Mouse (Mus musculus) myocyte (in vitro differentiated cells): Measurements from ENCODE around the gene Clec2g.

Experiments used
- CEBPB ChIP-seq: IDR thresholded peaks from 2 replicates; pipeline ENCODE4 v1.6.1; 2011; ENCODE audit warnings: mild to moderate bottlenecking, moderate library complexity; ENCODE audit not compliant: poor library complexity, insufficient read depth, severe bottlenecking
- E2F4 ChIP-seq: IDR thresholded peaks from one replicate; pipeline ENCODE4 v1.6.1; 2011; ENCODE audit warnings: mild to moderate bottlenecking, control low read depth, moderate library complexity; ENCODE audit not compliant: insufficient read depth
- MAX ChIP-seq: IDR thresholded peaks from one replicate; pipeline ENCODE4 v1.6.1; 2011; ENCODE audit warnings: low read depth, mild to moderate bottlenecking, control low read depth
- MYOD1 ChIP-seq, 3 experiments: IDR thresholded peaks; one replicate each; pipeline ENCODE4 v1.6.1; 2011; ENCODE audit warnings: control low read depth in 2 of 3, low read depth in 2 of 3, mild to moderate bottlenecking in 2 of 3, moderate library complexity in 1 of 3; ENCODE audit not compliant: insufficient read length in 2 of 3, control insufficient read depth in 1 of 3
- MYOG ChIP-seq, 3 experiments: IDR thresholded peaks; one replicate each; pipeline ENCODE4 v1.6.1; 2011; ENCODE audit warnings: control low read depth in 2 of 3, low read depth in 2 of 3, mild to moderate bottlenecking in 2 of 3; ENCODE audit not compliant: insufficient read length in 2 of 3, control insufficient read depth in 1 of 3, insufficient read depth in 1 of 3
- POLR2A ChIP-seq: IDR thresholded peaks from one replicate; pipeline ENCODE4 v1.6.1; 2011; ENCODE audit warnings: low read depth, mild to moderate bottlenecking, control low read depth, moderate library complexity; ENCODE audit not compliant: insufficient read length
- POLR2AphosphoS2 ChIP-seq: IDR thresholded peaks from one replicate; pipeline ENCODE4 v1.6.1; 2011; ENCODE audit warnings: low read depth, control low read depth; ENCODE audit not compliant: insufficient read length
- REST ChIP-seq: IDR thresholded peaks from one replicate; pipeline ENCODE4 v1.6.1; 2011; ENCODE audit warnings: mild to moderate bottlenecking, control low read depth, moderate library complexity; ENCODE audit not compliant: insufficient read depth, insufficient read length
- SRF ChIP-seq: IDR thresholded peaks from one replicate; pipeline ENCODE4 v1.6.1; 2011; ENCODE audit warnings: low read depth; ENCODE audit not compliant: control insufficient read depth, insufficient read length
- TCF12 ChIP-seq: IDR thresholded peaks from one replicate; pipeline ENCODE4 v1.6.1; 2011; ENCODE audit warnings: mild to moderate bottlenecking, control low read depth; ENCODE audit not compliant: poor library complexity, insufficient read depth, severe bottlenecking
- TCF3 ChIP-seq: IDR thresholded peaks from one replicate; pipeline ENCODE4 v1.6.1; 2011; ENCODE audit warnings: low read depth, control low read depth; ENCODE audit not compliant: insufficient read length
- USF1 ChIP-seq: IDR thresholded peaks from one replicate; pipeline ENCODE4 v1.6.1; 2011; ENCODE audit warnings: low read depth, mild to moderate bottlenecking, control low read depth, moderate library complexity

GRCm38 (mm10) chr6:128973439-128973697 is 39.2 kb downstream of the Clec2g start:
- TF ChIP-seq MAX (no peak), USF1 (no peak), POLR2A (no peak), TCF12 (no peak), TCF3 (no peak), MYOG (IDR thresholded peaks at IDR 0.05; ENCODE audit: control insufficient read depth in 1 of 3, insufficient read depth in 1 of 3, insufficient read length in 2 of 3, low read depth in 2 of 3) (no peak), CEBPB (no peak), E2F4 (no peak), SRF (no peak), MYOD1 (IDR thresholded peaks at IDR 0.05; ENCODE audit: control insufficient read depth in 1 of 3, insufficient read length in 2 of 3, low read depth in 2 of 3) (no peak), POLR2AphosphoS2 (no peak), REST (no peak)
